Mouse (Mus musculus) liver, embryonic 15.5 days (tissue): ENCODE data around the gene Mblac2. TPM values are rescaled to one million over a fixed set of nuclear protein-coding genes. Genes with fewer than 3 reads are reported as not detected.

Experiments used
- ATAC-seq: fragments of 200-750 bp; cut with Nextera tagmentation; 2 replicates; pipeline ENCODE4 v1.8.0; 2017; ENCODE audit warnings: moderate number of reproducible peaks, mild to moderate bottlenecking, moderate library complexity; ENCODE audit not compliant: insufficient read depth
- H3K27ac ChIP-seq: fragments of 300-500 bp; sonication (generic); replicated peaks from 2 replicates; pipeline ENCODE4 v1.5.1; 2015; ENCODE audit warnings: mild to moderate bottlenecking, inconsistent platforms
- H3K27me3 ChIP-seq: fragments of 300-500 bp; sonication (generic); 2 replicates; pipeline ENCODE4 v1.6.1; 2015; ENCODE audit warnings: mild to moderate bottlenecking, inconsistent platforms
- H3K36me3 ChIP-seq: fragments of 300-500 bp; sonication (generic); replicated peaks from 2 replicates; pipeline ENCODE4 v1.6.1; 2015; ENCODE audit warnings: moderate library complexity, mild to moderate bottlenecking, inconsistent platforms
- H3K4me1 ChIP-seq: fragments of 300-500 bp; sonication (generic); replicated peaks from 2 replicates; pipeline ENCODE4 v1.6.1; 2015; ENCODE audit warnings: inconsistent platforms
- H3K4me2 ChIP-seq: fragments of 300-500 bp; sonication (generic); 2 replicates; pipeline ENCODE4 v1.6.1; 2015; ENCODE audit warnings: moderate library complexity, mild to moderate bottlenecking, inconsistent platforms
- H3K4me3 ChIP-seq: fragments of 300-500 bp; sonication (generic); replicated peaks from 2 replicates; pipeline ENCODE4 v1.5.1; 2015; ENCODE audit warnings: mild to moderate bottlenecking, inconsistent platforms
- H3K9ac ChIP-seq: fragments of 300-500 bp; sonication (generic); 2 replicates; pipeline ENCODE4 v1.6.1; 2015; ENCODE audit warnings: moderate library complexity, mild to moderate bottlenecking, inconsistent platforms
- H3K9me3 ChIP-seq: fragments of 300-500 bp; sonication (generic); replicated peaks from 2 replicates; pipeline ENCODE4 v1.6.1; 2016; ENCODE audit warnings: inconsistent platforms
- WGBS: fragments of 180-500 bp; shearing (Covaris S2); methylation state at CpG from one replicate; pipeline ENCODE4 v1.1.7; 2015; ENCODE audit warnings: mixed read lengths; ENCODE audit not compliant: insufficient replicate concordance; 5-methylcytosine and 5-hydroxymethylcytosine counted together
- polyA plus RNA-seq: library from polyadenylated mRNA; unstranded; fragments of >200 nt; fragmentation: Nextera tagmentation; extraction: Ambion mirVana; gene quantifications from 2 replicates; pipeline ENCODE4 v1.2.1, GENCODE M21; 2015

Gene Mblac2
- 3.4 and 3.7 TPM in 2 replicates for polyA plus RNA-seq

GRCm38 (mm10) chr13:81710775-81711545 is at the start of gene Mblac2, which contains the start of gene Polr3g:
TSS of gene Mblac2 (plus strand) at chr13:81711341.
TSS of gene Polr3g (minus strand) at chr13:81711013.
- Histone ChIP-seq H3K9me3 (no peaks in the 10 kb centered on the region), H3K4me3 (peak within 1 kb of the TSS; percentile 87), H3K27me3 (no peaks in the 10 kb centered on the region), H3K4me2 (peak within 1 kb of the TSS; percentile 99), H3K27ac (peak within 1 kb of the TSS; percentile 93), H3K4me1 (peaks cover 45% of the 10 kb centered on the region), H3K9ac (peak within 1 kb of the TSS; percentile 70), H3K36me3 (no peaks in the 10 kb centered on the region)
- ATAC-seq: peak; percentile 94
- under 1% methylated on average over 61 of the region's 61 CpGs for WGBS

DNA sequence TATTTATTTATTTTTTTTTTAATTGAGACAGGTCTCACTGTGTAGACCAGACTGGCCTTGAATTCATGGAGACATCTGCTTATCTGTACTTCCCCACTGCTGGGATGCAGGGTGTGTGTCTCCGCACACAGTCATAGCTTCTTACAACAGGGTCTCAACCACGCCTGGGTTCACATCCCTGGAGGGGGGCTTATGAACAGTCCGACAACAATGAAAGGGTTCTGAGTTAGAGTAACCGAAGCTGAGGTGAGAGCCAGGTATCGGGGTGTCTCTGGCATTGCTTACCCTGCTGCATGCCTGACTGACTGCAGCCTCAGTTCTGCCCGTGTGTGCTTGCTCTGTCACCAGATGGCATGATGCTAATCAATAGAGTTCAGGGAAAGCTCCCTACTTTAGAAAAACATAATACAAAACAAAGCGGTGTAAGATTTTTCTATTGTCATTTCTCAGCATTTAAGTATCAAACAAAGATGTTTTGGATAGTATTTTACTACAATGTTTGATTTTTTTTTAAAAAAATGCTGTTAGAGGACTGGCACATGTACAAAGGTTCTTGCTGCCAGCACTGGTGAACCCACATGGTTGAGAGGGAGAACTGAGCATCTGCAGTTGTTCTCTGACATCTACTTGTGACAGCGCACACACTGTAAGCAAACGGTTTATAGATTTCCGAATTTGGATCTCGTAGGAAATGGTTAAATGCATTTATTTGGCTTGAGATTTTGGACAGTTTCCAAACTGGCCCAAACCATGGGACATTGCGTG is 47.4 kb upstream of the Mblac2 start:
- peak; percentile 95 for ATAC-seq
- no peak overlapping the region for H3K4me3 ChIP-seq
- peak overlapping the region; percentile 39 for H3K4me2 ChIP-seq
- 0 out of 2 replicates have a peak overlapping the region, but pooled peaks have one; percentile 1 for H3K9ac ChIP-seq
- H3K27me3 ChIP-seq: no peaks in the 10 kb centered on the region
- 64% methylated on average over 12 of the region's 12 CpGs for WGBS
- H3K27ac ChIP-seq: peak overlapping the region; percentile 78
- no peaks in the 10 kb centered on the region for H3K9me3 ChIP-seq
- peaks cover 43% of the 10 kb centered on the region for H3K36me3 ChIP-seq
- peaks cover 48% of the 10 kb centered on the region for H3K4me1 ChIP-seq

DNA sequence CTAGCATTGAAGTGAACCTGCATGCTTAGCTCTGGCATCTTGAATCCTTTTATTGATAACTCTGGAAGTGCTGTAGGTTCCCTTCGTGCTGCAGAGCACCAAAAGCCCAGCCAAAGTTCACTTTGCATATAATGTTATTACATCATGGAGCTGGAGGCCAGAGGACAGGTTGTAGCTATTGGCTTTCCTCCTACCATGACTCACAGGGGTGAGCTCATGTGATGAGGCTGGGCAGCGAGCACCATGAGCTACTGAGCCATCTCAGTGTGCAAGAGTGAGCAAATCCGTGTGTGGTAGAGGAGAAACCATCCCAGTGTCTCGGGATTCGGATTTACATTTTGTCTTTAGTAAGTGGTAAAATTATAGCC is 46.8 kb upstream of the Mblac2 start:
- H3K4me2 ChIP-seq: no peak overlapping the region
- WGBS: 81% methylated on average over 5 of the region's 5 CpGs
- H3K4me1 ChIP-seq: peaks cover 42% of the 10 kb centered on the region
- no peak overlapping the region for H3K9ac ChIP-seq
- H3K36me3 ChIP-seq: peaks cover 49% of the 10 kb centered on the region
- no peak overlapping the region for H3K4me3 ChIP-seq
- H3K27me3 ChIP-seq: no peaks in the 10 kb centered on the region
- H3K27ac ChIP-seq: peak overlapping the region; percentile 78
- no peak for ATAC-seq
- H3K9me3 ChIP-seq: no peaks in the 10 kb centered on the region

DNA sequence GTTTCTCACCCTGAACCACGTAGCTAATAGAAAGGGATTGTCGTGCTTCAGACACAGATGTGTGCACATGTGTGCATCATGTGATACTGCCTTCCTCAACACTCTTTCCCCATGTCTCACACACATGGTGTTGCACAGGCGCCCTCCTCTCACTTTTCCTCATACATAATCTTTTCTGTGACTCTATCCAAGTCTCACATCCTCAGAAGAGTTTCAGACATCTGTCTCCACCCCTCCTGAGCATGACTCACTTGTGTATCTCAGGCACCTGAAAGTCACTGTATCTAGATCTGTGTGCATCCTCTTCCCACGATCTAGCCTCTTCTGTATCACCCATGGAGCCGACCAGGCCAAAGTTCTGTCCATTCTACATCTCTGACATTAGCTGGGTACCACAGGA is 43.4 kb upstream of the Mblac2 start:
- Histone ChIP-seq H3K9me3 (no peaks in the 10 kb centered on the region), H3K36me3 (peaks cover 61% of the 10 kb centered on the region), H3K27ac (no peak overlapping the region), H3K27me3 (no peaks in the 10 kb centered on the region), H3K9ac (no peak overlapping the region), H3K4me3 (no peak overlapping the region), H3K4me2 (no peak overlapping the region), H3K4me1 (peaks cover 21% of the 10 kb centered on the region)
- no peak for ATAC-seq
- WGBS: 77% methylated on average over 5 of the region's 5 CpGs

- H3K4me1 ChIP-seq: no peaks in the 10 kb centered on the region; the same call in 1 of the 2 replicates
- H3K36me3 ChIP-seq: peaks cover 53% of the 10 kb centered on the region
- no peaks in the 10 kb centered on the region for H3K27me3 ChIP-seq
- no peak overlapping the region for H3K4me2 ChIP-seq
- H3K27ac ChIP-seq: no peak overlapping the region
- H3K9me3 ChIP-seq: no peaks in the 10 kb centered on the region
- no peak overlapping the region for H3K4me3 ChIP-seq
- 80% methylated on average over 8 of the region's 8 CpGs for WGBS
- ATAC-seq: no peak
- H3K9ac ChIP-seq: no peak overlapping the region
These were observed 35.8 kb upstream of the Mblac2 start for GRCm38 (mm10) chr13:81675333-81675732.

GRCm38 (mm10) chr13:81683107-81683506 is 28.0 kb upstream of the Mblac2 start:
- no peak overlapping the region for H3K9ac ChIP-seq
- H3K4me1 ChIP-seq: peaks cover 6% of the 10 kb centered on the region; the same call in 1 of the 2 replicates
- no peak overlapping the region for H3K4me3 ChIP-seq
- H3K9me3 ChIP-seq: no peaks in the 10 kb centered on the region
- ATAC-seq: peak; percentile 37; the same call in 1 of the 2 replicates
- WGBS: 80% methylated on average over 3 of the region's 3 CpGs
- peaks cover 15% of the 10 kb centered on the region; the same call in 1 of the 2 replicates for H3K36me3 ChIP-seq
- no peaks in the 10 kb centered on the region for H3K27me3 ChIP-seq
- H3K27ac ChIP-seq: no peak overlapping the region
- H3K4me2 ChIP-seq: no peak overlapping the region

DNA sequence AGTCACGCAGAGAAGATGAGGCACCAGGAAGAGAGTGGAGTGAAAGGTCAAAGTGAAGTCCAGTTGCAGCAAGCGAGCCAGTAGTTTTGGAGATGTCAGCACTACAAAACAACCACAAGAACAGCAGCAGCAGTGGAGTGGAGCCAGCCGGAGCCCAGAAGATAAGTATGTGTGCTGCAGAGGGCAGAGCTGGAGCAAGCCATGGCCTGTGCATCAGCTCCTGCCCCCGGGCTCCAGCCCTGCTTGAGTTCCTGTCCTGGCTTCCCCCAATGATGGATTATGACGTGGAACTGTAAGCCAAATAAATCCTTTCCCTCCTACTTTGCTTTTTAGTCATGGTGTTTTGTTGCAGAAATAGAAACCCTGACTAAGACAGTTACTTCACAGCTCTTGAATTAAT is 26.9 kb upstream of the Mblac2 start:
- WGBS: 77% methylated on average over 5 of the region's 5 CpGs
- H3K4me3 ChIP-seq: no peak overlapping the region
- H3K4me1 ChIP-seq: peaks cover 6% of the 10 kb centered on the region; the same call in 1 of the 2 replicates
- ATAC-seq: no peak
- no peak overlapping the region for H3K9ac ChIP-seq
- H3K9me3 ChIP-seq: no peaks in the 10 kb centered on the region
- H3K27me3 ChIP-seq: no peaks in the 10 kb centered on the region
- H3K4me2 ChIP-seq: no peak overlapping the region
- peaks cover 15% of the 10 kb centered on the region; the same call in 1 of the 2 replicates for H3K36me3 ChIP-seq
- H3K27ac ChIP-seq: no peak overlapping the region

DNA sequence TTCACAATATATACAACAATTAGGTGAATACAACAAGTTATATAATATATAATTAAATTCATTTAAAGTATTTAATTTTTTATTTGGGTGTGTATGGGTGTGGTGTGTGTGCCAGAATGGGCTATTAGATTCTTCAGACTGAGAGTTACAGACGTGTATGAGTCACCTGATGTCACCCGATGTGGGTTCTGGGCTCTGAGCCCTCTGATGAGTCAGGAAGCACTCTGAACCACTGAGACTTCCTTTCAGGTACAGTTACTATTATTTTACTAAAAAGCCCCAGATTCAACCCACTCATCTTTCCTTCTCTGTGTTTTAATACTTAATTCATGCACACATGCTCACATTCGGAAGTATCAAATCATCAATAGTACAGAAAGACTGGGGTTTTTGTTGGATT is 26.3 kb upstream of the Mblac2 start:
- WGBS: 80% methylated on average over 3 of the region's 3 CpGs
- Histone ChIP-seq H3K27me3 (no peaks in the 10 kb centered on the region), H3K9ac (no peak overlapping the region), H3K4me2 (no peak overlapping the region), H3K9me3 (no peaks in the 10 kb centered on the region), H3K36me3 (peaks cover 21% of the 10 kb centered on the region), H3K4me1 (peaks cover 11% of the 10 kb centered on the region), H3K27ac (no peak overlapping the region), H3K4me3 (no peak overlapping the region)
- no peak for ATAC-seq

DNA sequence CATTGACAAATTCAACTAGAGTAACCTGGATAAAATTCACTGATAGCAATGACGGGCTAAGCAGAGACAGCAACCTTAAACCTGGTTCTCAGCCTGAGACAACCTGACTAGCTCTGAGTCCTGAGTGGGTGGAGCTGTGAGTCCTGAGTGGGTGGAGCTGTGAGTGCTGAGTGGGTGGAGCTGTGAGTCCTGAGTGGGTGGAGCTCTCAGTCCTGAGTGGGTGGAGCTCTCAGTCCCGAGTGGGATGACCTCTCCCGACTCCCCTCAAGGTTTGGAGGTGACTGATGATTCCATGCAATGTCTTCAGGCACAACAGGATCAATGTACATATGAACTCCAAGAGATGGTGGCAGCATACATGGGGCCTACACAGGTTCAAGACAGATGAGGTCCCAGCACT is 21.6 kb upstream of the Mblac2 start:
- peaks cover 11% of the 10 kb centered on the region for H3K36me3 ChIP-seq
- no peak overlapping the region for H3K4me3 ChIP-seq
- H3K9ac ChIP-seq: no peak overlapping the region
- H3K9me3 ChIP-seq: no peaks in the 10 kb centered on the region
- H3K27ac ChIP-seq: peak overlapping the region; percentile 73; the same call in 1 of the 2 replicates
- H3K27me3 ChIP-seq: no peaks in the 10 kb centered on the region
- peaks cover 28% of the 10 kb centered on the region for H3K4me1 ChIP-seq
- H3K4me2 ChIP-seq: peak overlapping the region; percentile 23
- ATAC-seq: peak; percentile 29; the same call in 1 of the 2 replicates
- WGBS: 59% methylated on average over 3 of the region's 3 CpGs

GRCm38 (mm10) chr13:81690477-81690876 is 20.7 kb upstream of the Mblac2 start:
- peak overlapping the region; percentile 55 for H3K4me2 ChIP-seq

DNA sequence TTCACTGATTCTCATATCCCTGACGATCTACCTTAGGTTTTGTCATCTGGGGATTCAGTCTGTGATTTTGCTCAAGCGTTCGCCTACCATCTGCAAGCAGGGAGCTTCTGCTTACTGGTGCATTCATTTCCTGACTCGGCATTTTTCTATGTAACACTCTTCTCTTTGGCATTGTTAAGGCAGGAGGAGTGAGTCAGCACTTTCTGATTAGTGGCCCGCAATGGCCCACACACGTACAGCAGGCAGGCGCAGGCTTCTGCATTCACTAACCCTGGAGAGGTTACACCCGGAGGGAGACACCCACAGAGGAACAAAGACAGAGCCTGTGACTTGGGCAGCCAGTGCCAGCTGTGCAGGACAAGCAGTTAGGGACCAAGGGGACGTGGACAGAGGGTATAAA is 19.5 kb upstream of the Mblac2 start:
- no peaks in the 10 kb centered on the region for H3K9me3 ChIP-seq
- WGBS: 25% methylated on average over 9 of the region's 9 CpGs
- no peak overlapping the region for H3K4me3 ChIP-seq
- peaks cover 6% of the 10 kb centered on the region for H3K36me3 ChIP-seq
- peaks cover 28% of the 10 kb centered on the region for H3K4me1 ChIP-seq
- no peak overlapping the region for H3K9ac ChIP-seq
- no peaks in the 10 kb centered on the region for H3K27me3 ChIP-seq
- peak overlapping the region; percentile 41 for H3K4me2 ChIP-seq
- peak; percentile 83 for ATAC-seq
- peak overlapping the region; percentile 67 for H3K27ac ChIP-seq

More at GRCm38 (mm10) chr13:81690477-81690876, 20.7 kb upstream of the Mblac2 start:
- Histone ChIP-seq H3K27me3 (no peaks in the 10 kb centered on the region), H3K9ac (peak overlapping the region; percentile 12; the same call in 1 of the 2 replicates), H3K36me3 (peaks cover 11% of the 10 kb centered on the region), H3K27ac (peak overlapping the region; percentile 73), H3K9me3 (no peaks in the 10 kb centered on the region), H3K4me3 (0 out of 2 replicates have a peak overlapping the region, but pooled peaks have one; percentile 5), H3K4me1 (peaks cover 28% of the 10 kb centered on the region)
- ATAC-seq: peak; percentile 82
- WGBS: 16% methylated on average over 10 of the region's 10 CpGs
